Comparison of ENCODE assay signal across 23 mouse cellular contexts in the genomic region with DNA sequence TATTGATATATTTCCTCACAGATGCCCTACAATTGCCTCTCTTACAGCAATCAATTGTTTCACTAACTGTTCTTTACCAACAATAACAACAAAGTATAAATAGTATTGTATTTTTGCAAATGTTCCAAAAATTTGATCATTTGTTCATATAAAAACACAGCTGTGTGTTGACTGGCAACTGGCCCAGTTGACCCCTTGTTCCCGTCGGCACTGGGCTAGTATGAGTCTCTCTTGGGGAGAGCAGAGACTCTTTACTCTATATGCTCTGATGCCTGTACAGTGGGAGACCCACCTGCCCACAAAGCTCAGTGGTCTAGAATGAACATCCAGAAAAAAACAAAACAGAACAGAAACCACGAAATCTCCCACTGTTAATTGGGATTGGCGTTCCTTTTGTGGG.
A peak's percentile ranks its signal among the peaks of the same experiment; 100 is the strongest.
DNase-seq lines count a peak whose midpoint lies in the region; TF ChIP-seq lines count a peak whose summit lies in the region.
"Had no signal": no experiment of that assay in that cellular context is flagged by ENCODE, and none has a peak within 500 bp of the region (broad histone marks: within the 10 kb centered on the region; RNA-seq: fewer than 3 reads in every experiment).

No protein-coding gene starts in this region.

- no peak overlapping the region for H3K4me3 ChIP-seq in gastrocnemius, adult 2 months
- H3K4me3 ChIP-seq: heart, embryonic 13.5 days; hindbrain, embryonic 10.5 days; intestine, embryonic 15.5 days; layer of hippocampus, adult 2 months; limb, embryonic 10.5 days; liver, embryonic 15.5 days; lung, embryonic 15.5 days; midbrain, embryonic 15.5 days; neural tube, embryonic 12.5 days had no signal

- no peak overlapping the region for H3K27ac ChIP-seq in gastrocnemius, adult 2 months
- H3K27ac ChIP-seq: heart, embryonic 13.5 days; hindbrain, embryonic 10.5 days; intestine, embryonic 15.5 days; kidney, postnatal 0 days; layer of hippocampus, adult 2 months; limb, embryonic 10.5 days; liver, embryonic 15.5 days; lung, embryonic 15.5 days; macrophage; midbrain, embryonic 15.5 days; neural tube, embryonic 12.5 days had no signal

- intact Hi-C loops in gastrocnemius, adult 2 months (cut with DNase I): no loop called here
- intact Hi-C loops in heart, postnatal 10 days (cut with DNase I): no loop called here

- peak; percentile 23 for DNase-seq in gastrocnemius, adult 2 months
- DNase-seq in gastrocnemius, adult 18-20 months (ENCODE audit: low spot score): no peak
- DNase-seq in heart, postnatal 10 days: peak; percentile 13 to 24
- DNase-seq in heart, adult 11 months: no peak
- DNase-seq in kidney, postnatal 4 days: peak; percentile 27 to 31
- no peak for DNase-seq in kidney, adult 8-10 months
- peak; percentile 21 for DNase-seq in heart, postnatal 4 days
- DNase-seq: B cell, adult 2 months; liver; right cerebral cortex, postnatal 14 days; thymus, adult 18-20 months; thymus, postnatal 4 days had no signal

- no peak for TF ChIP-seq CTCF in gastrocnemius, adult 2 months (IDR thresholded peaks at IDR 0.05)

Comparison
In these comparisons a context has a peak if more than half of its experiments do, and no peak if none do; other contexts are left out.
1. DNase-seq: peak in gastrocnemius, adult 2 months (single experiment), heart, postnatal 10 days (2 of 2), kidney, postnatal 4 days (2 of 2) and heart, postnatal 4 days (single experiment); none in gastrocnemius, adult 18-20 months (single experiment), heart, adult 11 months (single experiment) and kidney, adult 8-10 months (0 of 2).